Mouse (Mus musculus): ENCODE results near the gene Lgals4. TPM values are rescaled to one million over a fixed set of nuclear protein-coding genes. Genes with fewer than 3 reads are reported as not detected.

Gene Lgals4
- polyA plus RNA-seq, 1 experiment from 2014 or later = 8.2 TPM

GRCm38 (mm10) chr7:28827338-28827737 lies 6.3 kb upstream of the Lgals4 start:
- Histone ChIP-seq H3K4me3 (no peak overlapping the region), H3K4me2 (no peak overlapping the region), H3K9ac (no peak overlapping the region), H3K27ac (no peak overlapping the region), H3K27me3 (replicated peaks) (no peaks in the 10 kb centered on the region), H3K36me3 (replicated peaks) (peaks cover 18% of the 10 kb centered on the region; the same call in 1 of the 2 replicates), H3K9me3 (no peaks in the 10 kb centered on the region), H3K4me1 (peaks cover 17% of the 10 kb centered on the region)
- WGBS = 64% methylated on average over 3 of the region's 3 CpGs
- no peak for ATAC-seq (replicated peaks)

GRCm38 (mm10) chr7:28829821-28830220 lies 3.8 kb upstream of the Lgals4 start:
- H3K4me3 ChIP-seq = no peak overlapping the region
- H3K9ac ChIP-seq = no peak overlapping the region
- no peak for ATAC-seq (replicated peaks)
- H3K9me3 ChIP-seq = no peaks in the 10 kb centered on the region
- 95% methylated on average over 8 of the region's 8 CpGs for WGBS
- no peak overlapping the region for H3K27ac ChIP-seq
- no peaks in the 10 kb centered on the region for H3K27me3 ChIP-seq (replicated peaks)
- peaks cover 12% of the 10 kb centered on the region for H3K4me1 ChIP-seq
- H3K36me3 ChIP-seq (replicated peaks) = 0 out of 2 replicates have a peak, but pooled peaks cover 16% of the 10 kb centered on the region
- H3K4me2 ChIP-seq = no peak overlapping the region

- Histone ChIP-seq H3K27me3 (replicated peaks) (no peaks in the 10 kb centered on the region), H3K4me3 (no peak overlapping the region), H3K4me2 (no peak overlapping the region), H3K27ac (no peak overlapping the region), H3K36me3 (replicated peaks) (0 out of 2 replicates have a peak, but pooled peaks cover 16% of the 10 kb centered on the region), H3K4me1 (peaks cover 4% of the 10 kb centered on the region), H3K9ac (no peak overlapping the region), H3K9me3 (no peaks in the 10 kb centered on the region)
- ATAC-seq (replicated peaks) = no peak
- 96% methylated on average over 5 of the region's 5 CpGs for WGBS
These were observed 2.7 kb upstream of the Lgals4 start for GRCm38 (mm10) chr7:28830981-28831380.

- no peak overlapping the region for H3K9ac ChIP-seq
- no peak overlapping the region for H3K4me2 ChIP-seq
- H3K4me1 ChIP-seq = no peaks in the 10 kb centered on the region
- H3K27ac ChIP-seq = no peak overlapping the region
- H3K36me3 ChIP-seq (replicated peaks) = 0 out of 2 replicates have a peak, but pooled peaks cover 16% of the 10 kb centered on the region
- no peak overlapping the region for H3K4me3 ChIP-seq
- H3K9me3 ChIP-seq = no peaks in the 10 kb centered on the region
- H3K27me3 ChIP-seq (replicated peaks) = no peaks in the 10 kb centered on the region
- 92% methylated on average over 17 of the region's 17 CpGs for WGBS
- ATAC-seq (replicated peaks) = no peak
These were observed 2.1 kb upstream of the Lgals4 start for GRCm38 (mm10) chr7:28831411-28832125.

- no peak overlapping the region for H3K27ac ChIP-seq
- no peak for ATAC-seq (replicated peaks)
- no peak overlapping the region for H3K4me2 ChIP-seq
- no peak overlapping the region for H3K9ac ChIP-seq
- 0 out of 2 replicates have a peak, but pooled peaks cover 16% of the 10 kb centered on the region for H3K36me3 ChIP-seq (replicated peaks)
- no peaks in the 10 kb centered on the region for H3K27me3 ChIP-seq (replicated peaks)
- no peak overlapping the region for H3K4me3 ChIP-seq
- H3K4me1 ChIP-seq = no peaks in the 10 kb centered on the region
- 74% methylated on average over 6 of the region's 6 CpGs for WGBS
- H3K9me3 ChIP-seq = no peaks in the 10 kb centered on the region
These were observed 1.5 kb upstream of the Lgals4 start for GRCm38 (mm10) chr7:28832137-28832536.

GRCm38 (mm10) chr7:28836936-28837335 lies 3.3 kb downstream of the Lgals4 start:
- 82% methylated on average over 5 of the region's 5 CpGs for WGBS
- H3K4me1 ChIP-seq = no peaks in the 10 kb centered on the region
- no peak overlapping the region for H3K9ac ChIP-seq
- no peaks in the 10 kb centered on the region for H3K9me3 ChIP-seq
- H3K36me3 ChIP-seq (replicated peaks) = no peaks in the 10 kb centered on the region
- no peak overlapping the region for H3K4me3 ChIP-seq
- no peak for ATAC-seq (replicated peaks)
- H3K27ac ChIP-seq = no peak overlapping the region
- no peaks in the 10 kb centered on the region for H3K27me3 ChIP-seq (replicated peaks)
- no peak overlapping the region for H3K4me2 ChIP-seq

- H3K4me1 ChIP-seq = no peaks in the 10 kb centered on the region
- no peak for ATAC-seq (replicated peaks)
- no peaks in the 10 kb centered on the region for H3K9me3 ChIP-seq
- no peaks in the 10 kb centered on the region for H3K27me3 ChIP-seq (replicated peaks)
- no peak overlapping the region for H3K4me3 ChIP-seq
- 91% methylated on average over 9 of the region's 9 CpGs for WGBS
- no peak overlapping the region for H3K9ac ChIP-seq
- H3K4me2 ChIP-seq = no peak overlapping the region
- H3K36me3 ChIP-seq (replicated peaks) = no peaks in the 10 kb centered on the region
- no peak overlapping the region for H3K27ac ChIP-seq
These were observed 4.7 kb downstream of the Lgals4 start for GRCm38 (mm10) chr7:28838331-28838730.

GRCm38 (mm10) chr7:28847273-28847672 lies 13.6 kb downstream of the Lgals4 start:
- Histone ChIP-seq H3K36me3 (replicated peaks) (no peaks in the 10 kb centered on the region), H3K4me1 (no peaks in the 10 kb centered on the region), H3K9me3 (no peaks in the 10 kb centered on the region), H3K27me3 (replicated peaks) (no peaks in the 10 kb centered on the region), H3K27ac (no peak overlapping the region), H3K4me3 (no peak overlapping the region), H3K9ac (no peak overlapping the region), H3K4me2 (no peak overlapping the region)
- ATAC-seq (replicated peaks) = no peak
- WGBS = 82% methylated on average over 1 of the region's 1 CpGs

- Histone ChIP-seq H3K9me3 (no peaks in the 10 kb centered on the region), H3K4me1 (no peaks in the 10 kb centered on the region), H3K9ac (no peak overlapping the region), H3K36me3 (replicated peaks) (no peaks in the 10 kb centered on the region), H3K27me3 (replicated peaks) (no peaks in the 10 kb centered on the region), H3K4me3 (no peak overlapping the region), H3K4me2 (no peak overlapping the region), H3K27ac (no peak overlapping the region)
- no peak for ATAC-seq (replicated peaks)
- 64% methylated on average over 1 of the region's 1 CpGs for WGBS
These were observed 16.1 kb downstream of the Lgals4 start for GRCm38 (mm10) chr7:28849700-28850236.

GRCm38 (mm10) chr7:28850642-28851041 lies 17.0 kb downstream of the Lgals4 start:
- H3K9ac ChIP-seq = no peak overlapping the region
- no peaks in the 10 kb centered on the region for H3K4me1 ChIP-seq
- 79% methylated on average over 4 of the region's 4 CpGs for WGBS
- H3K4me3 ChIP-seq = no peak overlapping the region
- H3K36me3 ChIP-seq (replicated peaks) = no peaks in the 10 kb centered on the region
- no peak overlapping the region for H3K4me2 ChIP-seq
- H3K27me3 ChIP-seq (replicated peaks) = no peaks in the 10 kb centered on the region
- no peaks in the 10 kb centered on the region for H3K9me3 ChIP-seq
- no peak overlapping the region for H3K27ac ChIP-seq
- ATAC-seq (replicated peaks) = no peak

- H3K36me3 ChIP-seq (replicated peaks) = no peaks in the 10 kb centered on the region
- no peaks in the 10 kb centered on the region for H3K9me3 ChIP-seq
- no peak overlapping the region for H3K4me3 ChIP-seq
- H3K4me1 ChIP-seq = no peaks in the 10 kb centered on the region
- no peak overlapping the region for H3K4me2 ChIP-seq
- H3K27ac ChIP-seq = no peak overlapping the region
- H3K27me3 ChIP-seq (replicated peaks) = no peaks in the 10 kb centered on the region
- no peak overlapping the region for H3K9ac ChIP-seq
- WGBS = 90% methylated on average over 2 of the region's 2 CpGs
- ATAC-seq (replicated peaks) = no peak
These were observed 26.3 kb downstream of the Lgals4 start for GRCm38 (mm10) chr7:28859953-28860352.

- Histone ChIP-seq H3K27ac (no peak overlapping the region), H3K4me2 (no peak overlapping the region), H3K4me1 (0 out of 2 replicates have a peak, but pooled peaks cover 5% of the 10 kb centered on the region), H3K36me3 (replicated peaks) (no peaks in the 10 kb centered on the region), H3K9ac (no peak overlapping the region), H3K4me3 (no peak overlapping the region), H3K27me3 (replicated peaks) (no peaks in the 10 kb centered on the region), H3K9me3 (no peaks in the 10 kb centered on the region)
- WGBS = 82% methylated on average over 6 of the region's 6 CpGs
- no peak for ATAC-seq (replicated peaks)
These were observed 27.2 kb downstream of the Lgals4 start for GRCm38 (mm10) chr7:28860898-28861297.

Measured in midbrain, embryonic 15.5 days (tissue).